Mouse (Mus musculus): ENCODE results near the gene Commd2.

Commd2 gene

GRCm38 (mm10) chr3:57612430-57612997 is 39.0 kb downstream of the Commd2 start:
- DNase-seq, result no peak

DNA sequence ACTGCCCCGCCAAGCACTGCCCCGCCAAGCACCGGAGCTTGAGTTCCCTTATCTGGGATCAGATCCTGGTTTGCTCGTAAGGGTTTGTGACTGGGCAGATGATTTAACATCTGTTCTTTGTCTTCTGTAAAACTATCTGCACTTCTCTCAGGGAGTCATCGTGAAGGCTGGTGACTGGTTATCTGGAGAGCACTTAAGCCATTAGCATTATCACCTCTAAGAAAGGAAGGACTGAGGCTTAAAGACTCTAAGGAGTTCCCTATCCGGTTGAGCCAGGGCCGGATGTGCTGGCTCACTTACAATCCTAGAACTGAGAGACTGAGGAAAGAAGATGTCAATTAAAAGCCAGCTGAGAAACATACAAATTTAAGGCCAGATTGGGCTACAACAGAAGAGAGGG is 39.7 kb downstream of the Commd2 start:
- DNase-seq, result no peak

- DNase-seq, result no peak
Observed at GRCm38 (mm10) chr3:57604618-57605015, 46.9 kb downstream of the Commd2 start.

DNA sequence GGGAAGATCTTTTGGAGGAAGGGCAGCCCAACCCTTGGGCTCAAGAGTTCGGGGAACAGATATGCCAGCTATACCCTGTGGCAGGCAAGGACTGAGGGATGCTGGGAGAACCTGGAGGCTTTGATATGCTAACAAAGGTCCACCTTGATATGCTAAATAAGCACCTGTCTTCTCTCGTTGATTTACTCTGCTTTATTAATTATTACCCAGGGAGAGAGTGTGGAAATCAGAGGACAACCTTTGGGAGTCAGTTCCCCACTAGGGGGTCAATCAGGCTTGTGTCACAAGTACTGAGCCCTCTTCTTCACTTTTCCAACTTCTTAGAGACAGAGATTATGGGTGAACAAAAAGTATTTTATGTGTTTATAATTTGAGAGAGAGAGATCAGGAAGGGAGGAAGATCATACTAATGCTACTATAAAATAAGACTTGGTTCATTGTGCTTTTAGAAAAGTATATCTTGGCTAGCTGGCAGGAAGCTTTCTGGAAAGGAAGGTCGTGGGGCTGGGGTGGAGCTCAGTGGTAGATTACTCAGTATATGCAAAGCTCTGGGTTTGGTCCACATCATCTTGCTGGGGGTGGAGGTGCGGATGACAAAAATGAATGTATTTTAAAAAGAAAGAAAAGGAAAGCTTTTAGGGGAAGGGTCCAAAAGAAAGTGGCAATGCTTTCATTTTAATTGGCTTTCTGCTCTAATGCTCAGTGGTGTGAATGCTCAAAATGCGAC is 47.5 kb downstream of the Commd2 start:
- peak; percentile 63 for DNase-seq

DNA sequence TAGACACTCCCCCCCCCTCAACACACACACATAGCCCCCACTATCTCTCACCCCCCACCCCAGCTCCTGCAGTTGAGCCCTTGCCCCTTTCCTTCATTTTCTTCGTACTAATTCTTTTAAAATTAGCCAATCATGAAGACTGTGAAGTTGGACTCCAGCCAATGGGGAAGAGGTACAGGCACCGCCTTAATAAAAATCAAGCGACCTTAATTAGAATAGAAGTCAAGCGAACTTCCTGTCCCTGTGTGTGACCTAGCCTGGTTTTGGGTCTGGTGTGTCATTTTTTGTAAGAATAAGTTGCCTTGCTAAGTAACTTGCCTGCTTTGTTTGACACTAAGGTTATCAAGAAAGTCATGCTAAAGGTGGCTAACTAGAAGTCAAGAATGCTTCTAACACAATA is 48.9 kb downstream of the Commd2 start:
- no peak for DNase-seq

DNA sequence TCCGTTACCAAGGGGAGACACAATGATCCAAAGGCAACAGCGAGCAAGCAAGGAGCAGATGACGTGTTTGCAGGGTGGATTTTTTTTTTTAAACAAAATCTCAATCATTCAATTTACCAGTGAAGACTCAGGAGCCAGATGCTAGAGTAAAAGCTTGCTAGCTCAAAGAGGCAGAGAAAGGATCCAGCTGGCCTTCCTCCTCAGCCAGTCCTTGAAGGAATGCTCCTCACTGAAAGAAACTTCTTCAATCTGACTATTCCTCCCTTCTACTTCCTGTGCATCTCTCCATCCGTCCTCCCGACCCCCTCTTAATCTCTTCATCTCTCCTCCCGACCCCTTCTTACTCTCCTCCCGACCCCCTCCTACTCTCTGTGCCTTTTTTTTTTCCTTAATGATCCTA is 54.9 kb downstream of the Commd2 start:
- DNase-seq, result no peak

- peak; percentile 83 for DNase-seq
Observed at GRCm38 (mm10) chr3:57595506-57595905, 56.0 kb downstream of the Commd2 start.
